Mouse (Mus musculus) CH12.LX (cell line): ENCODE results near the gene Cep89. TPM values are rescaled to one million over a fixed set of nuclear protein-coding genes. Genes with fewer than 3 reads are reported as not detected.

Experiments used
- DNase-seq: peaks from one replicate; pipeline ENCODE4 v3.0.0-alpha.2; 2013; ENCODE audit errors: extremely low read depth
- H3K27ac ChIP-seq: 2 replicates; pipeline ENCODE4 v1.5.1; 2012; ENCODE audit warnings: low read depth, mild to moderate bottlenecking, control low read depth, moderate library complexity; ENCODE audit not compliant: insufficient read depth
- H3K27me3 ChIP-seq: replicated peaks from 2 replicates; pipeline ENCODE3; 2012; ENCODE audit warnings: inconsistent platforms
- H3K36me3 ChIP-seq, 2 experiments: replicated peaks in 1 of 2; 2 replicates each; pipeline versions ENCODE3 to v1.6.1; 2012; ENCODE audit warnings: inconsistent platforms in 1 of 2, low read length in 1 of 2, mild to moderate bottlenecking in 1 of 2, mixed read lengths in 1 of 2, moderate library complexity in 1 of 2; ENCODE audit not compliant: control insufficient read depth in 1 of 2, insufficient read depth in 1 of 2
- H3K4me1 ChIP-seq, 2 experiments: 2 replicates each; pipeline ENCODE4 v1.6.1; 2012; ENCODE audit warnings: inconsistent platforms in 1 of 2, moderate library complexity in 1 of 2; ENCODE audit not compliant: insufficient read depth in 2 of 2, control insufficient read depth in 1 of 2
- H3K4me2 ChIP-seq: 2 replicates; pipeline ENCODE4 v1.6.1; 2012; ENCODE audit warnings: low read depth, mild to moderate bottlenecking, control low read depth; ENCODE audit not compliant: poor library complexity, insufficient read depth, severe bottlenecking
- H3K4me3 ChIP-seq, 3 experiments: fragments of 150-350 bp in 1 of 3; sonication (generic) in 1 of 3; replicated peaks in 1 of 3; 2 replicates each; pipeline versions ENCODE3 to v1.5.1; 2011 to 2012; ENCODE audit warnings: low read depth in 2 of 3, low read length in 2 of 3, mild to moderate bottlenecking in 2 of 3, moderate library complexity in 2 of 3, control low read depth in 1 of 3, improper control_type of control experiment in 1 of 3, inconsistent platforms in 1 of 3, mixed read lengths in 1 of 3; ENCODE audit not compliant: poor library complexity in 1 of 3
- H3K79me2 ChIP-seq: replicated peaks from 2 replicates; pipeline ENCODE4 v1.6.1; 2012; ENCODE audit warnings: mild to moderate bottlenecking, moderate library complexity; ENCODE audit not compliant: control insufficient read depth, poor library complexity, insufficient read depth, severe bottlenecking; ENCODE audit errors: extremely low read depth
- H3K9ac ChIP-seq: 2 replicates; pipeline ENCODE4 v1.6.1; 2012; ENCODE audit warnings: low read depth, mild to moderate bottlenecking, control low read depth, moderate library complexity; ENCODE audit not compliant: insufficient read depth
- H3K9me3 ChIP-seq: replicated peaks from 2 replicates; pipeline ENCODE3; 2012; ENCODE audit warnings: low read length, inconsistent platforms, mixed read lengths
- E2F4 ChIP-seq: IDR thresholded peaks from 2 replicates; pipeline ENCODE4 v1.6.1; 2011; ENCODE audit warnings: low read depth, low read length, improper control_type of control experiment; ENCODE audit not compliant: insufficient replicate concordance
- MAFK ChIP-seq: IDR thresholded peaks from 2 replicates; pipeline ENCODE4 v1.6.1; 2011; ENCODE audit warnings: low read length, improper control_type of control experiment; ENCODE audit not compliant: insufficient replicate concordance
- MAZ ChIP-seq: IDR thresholded peaks from 2 replicates; pipeline ENCODE4 v1.6.1; 2012; ENCODE audit warnings: low read depth, mild to moderate bottlenecking, inconsistent platforms, low read length, improper control_type of control experiment, moderate library complexity
- POLR2A ChIP-seq: IDR thresholded peaks from 2 replicates; pipeline ENCODE4 v1.6.1; 2011; ENCODE audit warnings: low read depth, mild to moderate bottlenecking, improper control_type of control experiment, low read length
- RCOR1 ChIP-seq: conservative IDR thresholded peaks from 2 replicates; pipeline ENCODE4 v1.6.1; 2012; ENCODE audit warnings: low read depth, mild to moderate bottlenecking, inconsistent platforms, low read length, improper control_type of control experiment
- SIN3A ChIP-seq: IDR thresholded peaks from 2 replicates; pipeline ENCODE4 v1.6.1; 2012; ENCODE audit warnings: low read length, improper control_type of control experiment, inconsistent platforms
- TCF12 ChIP-seq: IDR thresholded peaks from 2 replicates; pipeline ENCODE4 v1.6.1; 2014; ENCODE audit warnings: low read depth, mild to moderate bottlenecking, inconsistent platforms, low read length, improper control_type of control experiment
- USF2 ChIP-seq: conservative IDR thresholded peaks from 2 replicates; pipeline ENCODE4 v1.6.1; 2011; ENCODE audit warnings: low read depth, low read length, improper control_type of control experiment
- ZKSCAN1 ChIP-seq: IDR thresholded peaks from 2 replicates; pipeline ENCODE4 v1.6.1; 2012; ENCODE audit warnings: low read depth, inconsistent platforms, low read length, improper control_type of control experiment, borderline replicate concordance
- ZMIZ1 ChIP-seq: IDR thresholded peaks from 2 replicates; pipeline ENCODE4 v1.6.1; 2012; ENCODE audit warnings: low read depth, mild to moderate bottlenecking, inconsistent platforms, low read length, improper control_type of control experiment
- dilution Hi-C: fragments of 300-500 bp; cut with MboI; formaldehyde crosslinking; loops from 2 replicates; pipeline ENCODE4 v1.14.3; 2020; ENCODE audit warnings: low sequenced_read_pairs; ENCODE audit not compliant: extremely low pct_unique_long_range_greater_than_20kb, extremely low pct_ligation_motif_present
- in situ Hi-C: fragments of 300-500 bp; cut with MboI; formaldehyde crosslinking; loops from 3 replicates; pipeline ENCODE4 v1.14.3; 2019; ENCODE audit warnings: low sequenced_read_pairs, low pct_ligation_motif_present, low pct_unique_long_range_greater_than_20kb, mixed read lengths
- polyA plus RNA-seq: library from polyadenylated mRNA; unstranded; fragments of >175 nt; gene quantifications from 2 replicates; pipeline ENCODE4 v1.2.1, GENCODE M21; 2012; ENCODE audit warnings: low read depth; ENCODE audit not compliant: insufficient read length
- total RNA-seq, 2 experiments: library from RNA; depleted of rRNA; stranded (reverse); fragments of 300-350 nt in 1 of 2; fragments of >200 nt in 1 of 2; gene quantifications; 2 replicates each; pipeline ENCODE4 v1.2.3; 2012 to 2014

Cep89 gene
- total and polyA plus RNA-seq, 3 experiments = 5.2 to 25.4 (median 12.6) TPM

DNA sequence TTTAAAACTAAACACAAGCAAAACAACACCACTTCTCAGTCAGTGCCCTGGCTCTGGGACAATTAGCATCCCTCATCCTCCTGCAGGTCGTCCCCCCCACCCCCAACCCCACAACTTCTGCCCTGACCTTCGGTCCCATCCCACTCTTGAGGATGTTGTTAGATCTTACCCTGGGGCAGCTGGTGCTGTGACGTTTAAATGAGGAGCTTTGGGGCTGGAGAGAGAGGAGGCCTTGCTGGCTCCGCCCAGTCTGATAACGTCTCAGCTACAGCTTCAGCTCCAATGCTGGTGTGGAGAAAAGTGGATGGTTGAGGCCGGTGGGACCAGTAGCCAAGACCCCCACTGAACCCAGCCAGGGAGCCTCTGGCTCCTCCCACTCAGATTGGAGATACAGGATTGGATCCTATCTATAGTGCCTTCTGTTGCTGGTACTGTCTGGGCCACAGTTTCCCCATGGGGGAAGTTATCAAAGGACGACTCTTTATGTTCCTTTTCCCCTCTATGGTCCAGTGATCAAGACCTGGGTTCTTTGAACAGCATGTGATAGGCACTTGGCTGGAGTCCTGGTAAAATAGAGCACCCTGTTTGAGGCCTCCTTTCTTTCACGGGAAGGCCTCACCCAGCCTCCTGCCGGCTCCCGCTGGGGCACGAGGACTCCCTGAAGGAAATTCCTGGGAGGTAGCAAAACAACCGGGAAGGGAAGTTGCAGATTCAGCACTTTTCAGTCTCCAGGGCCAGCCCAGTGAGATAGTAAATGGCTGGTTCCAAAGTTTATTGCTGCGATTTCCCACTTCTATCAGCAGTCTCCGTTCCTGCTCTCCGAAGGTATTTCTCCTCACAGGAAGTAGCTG, 51.4 kb downstream of the Cep89 start, which contains the start of gene Slc7a9:
Slc7a9 (plus strand) TSS at position 801 of the 851 bp plus-strand sequence.
- dilution Hi-C loops = no loop called here
- Histone ChIP-seq H3K27me3 (peaks cover 10% of the 10 kb centered on the region), H3K79me2 (no peaks in the 10 kb centered on the region), H3K9ac (no peak within 1 kb of the TSS), H3K36me3 (no peaks in the 10 kb centered on the region), H3K4me3 (no peak within 1 kb of the TSS), H3K4me2 (no peak within 1 kb of the TSS), H3K9me3 (no peaks in the 10 kb centered on the region), H3K4me1 (peaks cover 2 to 11% of the 10 kb centered on the region in 2 experiments; a peak in 2 of 4 replicates), H3K27ac (no peak within 1 kb of the TSS)
- peak; percentile 3 for DNase-seq
- TF ChIP-seq MAFK (peak; percentile 63; the same call in 1 of the 2 replicates), E2F4 (no peak)
- in situ Hi-C loops = loop anchor here (10.0 kb wide), 1 partner anchor 47 kb away; no protein-coding TSS in a partner anchor

DNA sequence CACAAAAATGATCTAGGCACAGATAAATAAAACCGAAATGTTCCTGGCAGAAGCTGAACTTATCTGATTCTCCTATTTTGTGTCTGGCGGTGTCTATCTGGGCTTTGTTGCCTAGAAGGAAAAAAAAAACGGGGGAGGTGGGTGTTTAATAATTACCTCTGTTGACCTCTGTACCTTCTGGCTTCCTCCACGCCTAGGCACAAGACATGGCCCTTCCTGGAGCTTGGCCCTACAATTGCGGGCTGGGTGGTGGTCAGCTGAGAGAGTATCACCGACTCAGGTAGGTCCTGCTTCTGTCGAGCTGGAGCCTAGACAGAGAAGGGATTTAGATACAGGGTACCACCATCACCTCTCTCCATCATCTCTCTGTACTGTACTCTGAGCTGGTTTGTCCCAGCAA, 52.0 kb downstream of the Cep89 start:
- DNase-seq = no peak
- in situ Hi-C loops = loop anchor here (10.0 kb wide), 1 partner anchor 46 kb away; no protein-coding TSS in a partner anchor
- TF ChIP-seq ZMIZ1 = no peak
- TF ChIP-seq RCOR1 = no peak
- TF ChIP-seq SIN3A = no peak
- no peak for TF ChIP-seq MAZ
- no peak for TF ChIP-seq MAFK
- no peak for TF ChIP-seq POLR2A
- no peak for TF ChIP-seq TCF12
- no peak for TF ChIP-seq ZKSCAN1
- Histone ChIP-seq H3K79me2 (no peaks in the 10 kb centered on the region), H3K4me1 (peaks cover 2 to 11% of the 10 kb centered on the region in 2 experiments; a peak in 2 of 4 replicates), H3K27ac (no peak overlapping the region), H3K9ac (no peak overlapping the region), H3K9me3 (no peaks in the 10 kb centered on the region), H3K27me3 (peaks cover 10% of the 10 kb centered on the region), H3K4me2 (no peak overlapping the region), H3K36me3 (no peaks in the 10 kb centered on the region), H3K4me3 (no peak overlapping the region)
- dilution Hi-C loops = no loop called here

- dilution Hi-C loops = no loop called here
- no peaks in the 10 kb centered on the region for H3K79me2 ChIP-seq
- no peaks in the 10 kb centered on the region; a peak in 1 of 4 replicates for H3K4me1 ChIP-seq
- H3K9ac ChIP-seq = no peak overlapping the region
- H3K9me3 ChIP-seq = no peaks in the 10 kb centered on the region
- H3K27ac ChIP-seq = no peak overlapping the region
- H3K27me3 ChIP-seq = no peaks in the 10 kb centered on the region
- no peak overlapping the region for H3K4me3 ChIP-seq
- in situ Hi-C loops = no loop called here
- no peaks in the 10 kb centered on the region for H3K36me3 ChIP-seq
- DNase-seq = no peak
- no peak for TF ChIP-seq USF2
- no peak for TF ChIP-seq RCOR1
- TF ChIP-seq POLR2A = no peak
- H3K4me2 ChIP-seq = no peak overlapping the region
Observed at GRCm38 (mm10) chr7:35456091-35456814, 59.4 kb downstream of the Cep89 start.
